ENCODE assay signal across 23 mouse cellular contexts in the genomic region with DNA sequence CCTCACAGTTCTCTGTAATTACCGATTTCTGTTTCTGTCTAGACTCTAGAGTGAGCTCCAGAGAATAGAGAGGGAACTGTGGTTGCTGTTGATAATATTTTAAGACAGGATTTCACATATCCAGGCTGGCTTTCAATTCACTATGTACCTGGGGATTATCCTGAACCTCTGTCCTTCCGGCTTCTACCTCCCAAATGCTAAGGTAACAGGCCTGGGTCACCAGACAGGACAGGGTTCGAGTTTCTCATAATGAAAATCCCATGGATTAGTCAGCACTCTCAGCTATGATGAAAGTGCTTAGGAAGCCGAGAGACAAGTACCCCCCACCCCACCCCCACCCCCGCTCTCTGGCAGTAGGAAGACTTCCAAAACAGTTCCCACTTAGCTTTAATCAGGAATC. TPM values are rescaled to one million over a fixed set of nuclear protein-coding genes. Genes with fewer than 3 reads are reported as not detected.
DNase-seq lines count a peak whose midpoint lies in the region; ATAC-seq and TF ChIP-seq lines count a peak whose summit lies in the region.
"Had no signal": no experiment of that assay in that cellular context is flagged by ENCODE, and none has a peak within 500 bp of the region (broad histone marks: within the 10 kb centered on the region; RNA-seq: fewer than 3 reads in every experiment).

No protein-coding gene starts in this region.

- H3K4me1 ChIP-seq in embryonic facial prominence, embryonic 10.5 days, result peaks cover 25% of the 10 kb centered on the region
- peaks cover 5% of the 10 kb centered on the region; the same call in 1 of the 2 replicates for H3K4me1 ChIP-seq in embryonic facial prominence, embryonic 15.5 days
- peaks cover 12% of the 10 kb centered on the region for H3K4me1 ChIP-seq in limb, embryonic 14.5 days (ENCODE audit: control insufficient read depth, insufficient read depth, low read length)
- peaks cover 6% of the 10 kb centered on the region; the same call in 1 of the 2 replicates for H3K4me1 ChIP-seq in liver, embryonic 12.5 days
- H3K4me1 ChIP-seq: forebrain, embryonic 13.5 days; hindbrain, embryonic 13.5 days had no signal

- no peak overlapping the region for H3K9ac ChIP-seq in embryonic facial prominence, embryonic 15.5 days
- H3K9ac ChIP-seq in limb, embryonic 14.5 days (ENCODE audit: low read depth, low read length, severe bottlenecking), result no peak overlapping the region
- no peak overlapping the region for H3K9ac ChIP-seq in liver, embryonic 12.5 days
- H3K9ac ChIP-seq: forebrain, embryonic 13.5 days; forebrain, postnatal 0 days; heart, embryonic 15.5 days; hindbrain, embryonic 13.5 days had no signal

- 0 out of 2 replicates have a peak, but pooled peaks have one; percentile 39 for ATAC-seq in embryonic facial prominence, embryonic 15.5 days (ENCODE audit: insufficient number of reproducible peaks, low FRiP score, low TSS enrichment, low read depth)
- peak; percentile 39; the same call in 1 of the 2 replicates for ATAC-seq in limb, embryonic 14.5 days (ENCODE audit: low FRiP score, low read depth)
- ATAC-seq in liver, embryonic 12.5 days, result no peak
- ATAC-seq: CD4-positive, CD25-positive, alpha-beta regulatory T cell, adult 4 months; forebrain, embryonic 13.5 days; forebrain, postnatal 0 days; hindbrain, postnatal 0 days had no signal

- intact Hi-C loops in gastrocnemius, adult 2 months (cut with DNase I), result loop anchor here (10.0 kb wide), 1 partner anchor 171 kb away; no protein-coding TSS in a partner anchor

- no peak for TF ChIP-seq CTCF in gastrocnemius, adult 2 months (IDR thresholded peaks at IDR 0.05)

- H3K27me3 ChIP-seq in embryonic facial prominence, embryonic 10.5 days (replicated peaks; ENCODE audit: low read depth, poor library complexity, severe bottlenecking), result no peaks in the 10 kb centered on the region
- no peaks in the 10 kb centered on the region for H3K27me3 ChIP-seq in embryonic facial prominence, embryonic 15.5 days
- H3K27me3 ChIP-seq in limb, embryonic 14.5 days (ENCODE audit: control insufficient read depth, insufficient read depth, low read length), result no peaks in the 10 kb centered on the region
- H3K27me3 ChIP-seq in liver, embryonic 12.5 days (replicated peaks), result no peaks in the 10 kb centered on the region
- H3K27me3 ChIP-seq: forebrain, embryonic 13.5 days; heart, embryonic 15.5 days; hindbrain, embryonic 13.5 days had no signal

- WGBS in embryonic facial prominence, embryonic 10.5 days, result 53% methylated on average over 5 of the region's 5 CpGs
- WGBS in embryonic facial prominence, embryonic 15.5 days, result 45% methylated on average over 5 of the region's 5 CpGs
- WGBS in limb, embryonic 14.5 days, result 47% methylated on average over 5 of the region's 5 CpGs
- 55% methylated on average over 5 of the region's 5 CpGs for WGBS in liver, embryonic 12.5 days (ENCODE audit: insufficient replicate concordance)

- TF ChIP-seq POLR2A in limb, embryonic 14.5 days (IDR thresholded peaks at IDR 0.05; ENCODE audit: borderline replicate concordance, extremely low read depth, insufficient read depth, insufficient read length), result no peak

- no peak overlapping the region for H3K4me3 ChIP-seq in embryonic facial prominence, embryonic 10.5 days
- no peak overlapping the region for H3K4me3 ChIP-seq in embryonic facial prominence, embryonic 15.5 days (replicated peaks)
- no peak overlapping the region for H3K4me3 ChIP-seq in limb, embryonic 14.5 days (replicated peaks; ENCODE audit: low read length)
- H3K4me3 ChIP-seq in gastrocnemius, adult 2 months, result no peak overlapping the region
- no peak overlapping the region for H3K4me3 ChIP-seq in liver, embryonic 12.5 days
- H3K4me3 ChIP-seq: forebrain, embryonic 13.5 days; heart, embryonic 15.5 days; hindbrain, embryonic 13.5 days had no signal

- peak; percentile 36 for DNase-seq in heart, adult 11 months
- DNase-seq in heart, adult 9 months (ENCODE audit: low spot score in 2 of 2), result no peak
- DNase-seq in embryonic facial prominence, embryonic 10.5 days (ENCODE audit: low spot score), result no peak
- DNase-seq in limb, embryonic 14.5 days (ENCODE audit: low spot score), result no peak
- DNase-seq in gastrocnemius, adult 2 months, result no peak
- DNase-seq: adrenal gland, postnatal 10 days; B cell, adult 2 months; cerebellum, adult 11 months; cerebellum, adult 8-10 months; cerebellum, postnatal 25 days; forebrain, postnatal 0 days; gastrocnemius, postnatal 36 days; heart, adult 18-20 months; heart, postnatal 14 days had no signal

- peak overlapping the region; percentile 75; the same call in 1 of the 2 replicates for H3K27ac ChIP-seq in embryonic facial prominence, embryonic 10.5 days (replicated peaks)
- H3K27ac ChIP-seq in embryonic facial prominence, embryonic 15.5 days (replicated peaks), result no peak overlapping the region
- no peak overlapping the region for H3K27ac ChIP-seq in limb, embryonic 14.5 days (replicated peaks; ENCODE audit: low read depth, low read length)
- H3K27ac ChIP-seq in gastrocnemius, adult 2 months, result no peak overlapping the region
- no peak overlapping the region for H3K27ac ChIP-seq in liver, embryonic 12.5 days
- H3K27ac ChIP-seq: forebrain, embryonic 13.5 days; heart, embryonic 15.5 days; hindbrain, embryonic 13.5 days; hindbrain, postnatal 0 days had no signal

- H3K9me3 ChIP-seq in embryonic facial prominence, embryonic 10.5 days, result no peaks in the 10 kb centered on the region
- H3K9me3 ChIP-seq in embryonic facial prominence, embryonic 15.5 days (replicated peaks), result no peaks in the 10 kb centered on the region
- no peaks in the 10 kb centered on the region for H3K9me3 ChIP-seq in limb, embryonic 14.5 days (ENCODE audit: control insufficient read depth, low read length)
- no peaks in the 10 kb centered on the region for H3K9me3 ChIP-seq in liver, embryonic 12.5 days (replicated peaks)
- H3K9me3 ChIP-seq: forebrain, embryonic 13.5 days; G1E; heart, embryonic 15.5 days; hindbrain, embryonic 13.5 days had no signal

- H3K4me2 ChIP-seq in embryonic facial prominence, embryonic 15.5 days (replicated peaks), result no peak overlapping the region
- no peak overlapping the region for H3K4me2 ChIP-seq in limb, embryonic 14.5 days (replicated peaks; ENCODE audit: low read depth, low read length, severe bottlenecking)
- H3K4me2 ChIP-seq in liver, embryonic 12.5 days, result no peak overlapping the region
- H3K4me2 ChIP-seq: forebrain, embryonic 13.5 days; heart, embryonic 11.5 days; heart, embryonic 15.5 days; hindbrain, embryonic 13.5 days had no signal

- no peaks in the 10 kb centered on the region for H3K36me3 ChIP-seq in embryonic facial prominence, embryonic 10.5 days (replicated peaks)
- no peaks in the 10 kb centered on the region for H3K36me3 ChIP-seq in embryonic facial prominence, embryonic 15.5 days
- H3K36me3 ChIP-seq in limb, embryonic 14.5 days (ENCODE audit: control insufficient read depth, insufficient read depth, low read length), result no peaks in the 10 kb centered on the region
- H3K36me3 ChIP-seq in liver, embryonic 12.5 days, result no peaks in the 10 kb centered on the region
- H3K36me3 ChIP-seq: G1E; heart, embryonic 15.5 days; hindbrain, embryonic 13.5 days had no signal

RNA-seq across cellular contexts. Expression of a gene that starts 30.8 kb away (rescaled TPM):
- polyA plus RNA-seq in embryonic facial prominence, embryonic 10.5 days (2016; fragmentation: Nextera tagmentation; extraction: Ambion mirVana), result 4.5 and 4.6 TPM in 2 replicates
- 15.2 and 17.0 TPM in 2 replicates for polyA plus RNA-seq in embryonic facial prominence, embryonic 15.5 days (2015; fragmentation: Nextera tagmentation; extraction: Ambion mirVana)
- 16.1 and 16.9 TPM in 2 replicates for polyA plus RNA-seq in limb, embryonic 14.5 days (2012; rRNA removed)
- polyA plus RNA-seq in limb, embryonic 14.5 days (2014; fragmentation: Nextera tagmentation; extraction: Ambion mirVana), result 10.3 and 13.2 TPM in 2 replicates
- 1 to 10 TPM; 6.0 to 8.8 TPM for total RNA-seq in gastrocnemius, adult 2 months (2021)
- 6.7 and 6.9 TPM in 2 replicates for polyA plus RNA-seq in liver, embryonic 12.5 days (2016; fragmentation: Nextera tagmentation; extraction: Ambion mirVana)
